Mouse (Mus musculus) MEL (cell line): ENCODE data around the gene Pex13. TPM values are rescaled to one million over a fixed set of nuclear protein-coding genes. Genes with fewer than 3 reads are reported as not detected.
A peak's percentile ranks its signal among the peaks of the same experiment; 100 is the strongest.

Experiments
- DNase-seq: peaks from one replicate; pipeline ENCODE4 v3.0.0; 2011; ENCODE audit warnings: low read depth, low spot score
- H3K27ac ChIP-seq: 2 replicates; pipeline ENCODE4 v1.5.1; 2012; ENCODE audit warnings: low read depth, mild to moderate bottlenecking, control low read depth, low read length, moderate library complexity; ENCODE audit not compliant: control insufficient read depth
- H3K27me3 ChIP-seq, 2 experiments: fragments of 150-350 bp in 1 of 2; sonication (generic) in 1 of 2; 2 replicates each; pipeline ENCODE4 v1.6.1; 2012; ENCODE audit warnings: low read length in 2 of 2, mild to moderate bottlenecking in 2 of 2, improper control_type of control experiment in 1 of 2, moderate library complexity in 1 of 2; ENCODE audit not compliant: insufficient read depth in 2 of 2, control insufficient read depth in 1 of 2
- H3K36me3 ChIP-seq, 2 experiments: 2 replicates each; pipeline ENCODE4 v1.6.1; 2012 to 2014; ENCODE audit warnings: low read length in 2 of 2, improper control_type of control experiment in 1 of 2, inconsistent platforms in 1 of 2, mild to moderate bottlenecking in 1 of 2; ENCODE audit not compliant: insufficient read depth in 2 of 2, control insufficient read depth in 1 of 2
- H3K4me1 ChIP-seq, 2 experiments: fragments of 150-350 bp in 1 of 2; sonication (generic) in 1 of 2; 2 replicates each; pipeline ENCODE4 v1.6.1; 2012; ENCODE audit warnings: low read length in 2 of 2, improper control_type of control experiment in 1 of 2, mild to moderate bottlenecking in 1 of 2; ENCODE audit not compliant: insufficient read depth in 2 of 2, control insufficient read depth in 1 of 2
- H3K4me3 ChIP-seq, 2 experiments: fragments of 150-350 bp in 1 of 2; sonication (generic) in 1 of 2; 2 replicates each; pipeline ENCODE4 v1.5.1; 2012; ENCODE audit warnings: low read depth in 2 of 2, low read length in 2 of 2, mild to moderate bottlenecking in 2 of 2, moderate library complexity in 2 of 2, control low read depth in 1 of 2, improper control_type of control experiment in 1 of 2; ENCODE audit not compliant: control insufficient read depth in 1 of 2, insufficient read depth in 1 of 2
- H3K79me2 ChIP-seq: 2 replicates; pipeline ENCODE4 v1.6.1; 2012; ENCODE audit warnings: mild to moderate bottlenecking, low read length, moderate library complexity; ENCODE audit not compliant: control insufficient read depth, poor library complexity, insufficient read depth
- H3K9ac ChIP-seq: 2 replicates; pipeline ENCODE4 v1.6.1; 2012; ENCODE audit warnings: low read depth, mild to moderate bottlenecking, control low read depth, low read length, moderate library complexity; ENCODE audit not compliant: control insufficient read depth, poor library complexity, severe bottlenecking
- H3K9me3 ChIP-seq: fragments of 150-350 bp; sonication (generic); replicated peaks from 2 replicates; pipeline ENCODE4 v1.6.1; 2012; ENCODE audit warnings: mild to moderate bottlenecking, low read length, improper control_type of control experiment, moderate library complexity; ENCODE audit not compliant: insufficient read depth
- BHLHE40 ChIP-seq: IDR thresholded peaks from 2 replicates; pipeline ENCODE4 v1.6.1; 2012; ENCODE audit warnings: low read depth, mild to moderate bottlenecking, inconsistent platforms, low read length, improper control_type of control experiment, borderline replicate concordance
- CHD1 ChIP-seq: IDR thresholded peaks from 2 replicates; pipeline ENCODE4 v1.6.1; 2012; ENCODE audit warnings: low read depth, mild to moderate bottlenecking, inconsistent platforms, low read length, improper control_type of control experiment
- CHD2 ChIP-seq: IDR thresholded peaks from 2 replicates; pipeline ENCODE4 v1.6.1; 2011; ENCODE audit warnings: low read length, improper control_type of control experiment
- CTCF ChIP-seq, 3 experiments: IDR thresholded peaks in 2 of 3; conservative IDR thresholded peaks in 1 of 3; 2 replicates each; pipeline ENCODE4 v1.5.1; 2011 to 2012; ENCODE audit warnings: low read length in 3 of 3, low read depth in 2 of 3, mild to moderate bottlenecking in 2 of 3, improper control_type of control experiment in 1 of 3, inconsistent platforms in 1 of 3, mixed read lengths in 1 of 3, moderate library complexity in 1 of 3; ENCODE audit not compliant: control insufficient read depth in 1 of 3, insufficient read depth in 1 of 3, poor library complexity in 1 of 3, severe bottlenecking in 1 of 3
- E2F4 ChIP-seq: IDR thresholded peaks from 2 replicates; pipeline ENCODE4 v1.6.1; 2011; ENCODE audit warnings: low read depth, low read length, improper control_type of control experiment, borderline replicate concordance
- ELF1 ChIP-seq: IDR thresholded peaks from 2 replicates; pipeline ENCODE4 v1.6.1; 2014; ENCODE audit warnings: low read depth, mild to moderate bottlenecking, inconsistent platforms, low read length, improper control_type of control experiment, moderate library complexity
- EP300 ChIP-seq, 2 experiments: IDR thresholded peaks; 2 replicates each; pipeline ENCODE4 v1.6.1; 2011; ENCODE audit warnings: improper control_type of control experiment in 2 of 2, low read length in 2 of 2, low read depth in 1 of 2, mild to moderate bottlenecking in 1 of 2
- ETS1 ChIP-seq: IDR thresholded peaks from 2 replicates; pipeline ENCODE4 v1.6.1; 2012; ENCODE audit warnings: low read depth, mild to moderate bottlenecking, inconsistent platforms, low read length, improper control_type of control experiment, moderate library complexity
- GABPA ChIP-seq: IDR thresholded peaks from 2 replicates; pipeline ENCODE4 v1.6.1; 2012; ENCODE audit warnings: low read depth, mild to moderate bottlenecking, inconsistent platforms, low read length, improper control_type of control experiment, moderate library complexity
- GATA1 ChIP-seq: IDR thresholded peaks from 2 replicates; pipeline ENCODE4 v1.6.1; 2011; ENCODE audit warnings: low read depth, low read length, improper control_type of control experiment
- HCFC1 ChIP-seq: IDR thresholded peaks from 2 replicates; pipeline ENCODE4 v1.6.1; 2012; ENCODE audit warnings: low read depth, mild to moderate bottlenecking, inconsistent platforms, low read length, improper control_type of control experiment, moderate library complexity
- JUND ChIP-seq: IDR thresholded peaks from 2 replicates; pipeline ENCODE4 v1.6.1; 2011; ENCODE audit warnings: low read depth, mild to moderate bottlenecking, improper control_type of control experiment, low read length
- MAFK ChIP-seq: IDR thresholded peaks from 2 replicates; pipeline ENCODE4 v1.6.1; 2011; ENCODE audit warnings: low read depth, mild to moderate bottlenecking, low read length, improper control_type of control experiment, borderline replicate concordance
- MAX ChIP-seq: IDR thresholded peaks from 2 replicates; pipeline ENCODE4 v1.6.1; 2011; ENCODE audit warnings: low read length, improper control_type of control experiment
- MEF2A ChIP-seq: IDR thresholded peaks from 2 replicates; pipeline ENCODE4 v1.6.1; 2014; ENCODE audit warnings: low read depth, mild to moderate bottlenecking, inconsistent platforms, low read length, improper control_type of control experiment; ENCODE audit not compliant: poor library complexity, insufficient replicate concordance, severe bottlenecking; ENCODE audit errors: extremely low read depth
- MXI1 ChIP-seq: IDR thresholded peaks from 2 replicates; pipeline ENCODE4 v1.6.1; 2011; ENCODE audit warnings: mild to moderate bottlenecking, low read depth, low read length, improper control_type of control experiment
- MYB ChIP-seq: IDR thresholded peaks from 2 replicates; pipeline ENCODE4 v1.6.1; 2011; ENCODE audit warnings: mild to moderate bottlenecking, low read depth, low read length, improper control_type of control experiment
- MYC ChIP-seq: IDR thresholded peaks from 2 replicates; pipeline ENCODE4 v1.6.1; 2011; ENCODE audit warnings: low read depth, mild to moderate bottlenecking, low read length, improper control_type of control experiment, moderate library complexity
- NELFE ChIP-seq: IDR thresholded peaks from 2 replicates; pipeline ENCODE4 v1.6.1; 2011; ENCODE audit warnings: low read depth, low read length, improper control_type of control experiment
- NRF1 ChIP-seq: IDR thresholded peaks from 2 replicates; pipeline ENCODE4 v1.6.1; 2014; ENCODE audit warnings: low read depth, mild to moderate bottlenecking, inconsistent platforms, low read length, improper control_type of control experiment, moderate library complexity; ENCODE audit not compliant: poor library complexity, insufficient read depth, severe bottlenecking
- POLR2A ChIP-seq, 2 experiments: IDR thresholded peaks; 2 replicates each; pipeline ENCODE4 v1.6.1; 2011 to 2012; ENCODE audit warnings: low read length in 2 of 2, mild to moderate bottlenecking in 2 of 2, control low read depth in 1 of 2, improper control_type of control experiment in 1 of 2, low read depth in 1 of 2, moderate library complexity in 1 of 2; ENCODE audit not compliant: control insufficient read depth in 1 of 2, insufficient read depth in 1 of 2, poor library complexity in 1 of 2
- POLR2AphosphoS2 ChIP-seq: IDR thresholded peaks from 2 replicates; pipeline ENCODE4 v1.6.1; 2011; ENCODE audit warnings: low read length, improper control_type of control experiment
- POLR2AphosphoS5 ChIP-seq: IDR thresholded peaks from 2 replicates; pipeline ENCODE4 v1.6.1; 2012; ENCODE audit warnings: low read depth, borderline replicate concordance, mild to moderate bottlenecking, inconsistent platforms, low read length, moderate library complexity, mixed read lengths
- RAD21 ChIP-seq: IDR thresholded peaks from 2 replicates; pipeline ENCODE4 v1.6.1; 2011; ENCODE audit warnings: mild to moderate bottlenecking, low read depth, low read length, improper control_type of control experiment
- RCOR1 ChIP-seq: IDR thresholded peaks from 2 replicates; pipeline ENCODE4 v1.6.1; 2012; ENCODE audit warnings: low read depth, mild to moderate bottlenecking, inconsistent platforms, low read length, improper control_type of control experiment
- SIN3A ChIP-seq: IDR thresholded peaks from 2 replicates; pipeline ENCODE4 v1.6.1; 2012; ENCODE audit warnings: low read length, improper control_type of control experiment, inconsistent platforms
- SMC3 ChIP-seq: IDR thresholded peaks from 2 replicates; pipeline ENCODE4 v1.6.1; 2011; ENCODE audit warnings: low read depth, low read length, improper control_type of control experiment
- TAL1 ChIP-seq: IDR thresholded peaks from 2 replicates; pipeline ENCODE4 v1.6.1; 2012; ENCODE audit warnings: mild to moderate bottlenecking, inconsistent platforms, low read length, moderate library complexity, mixed read lengths
- TBP ChIP-seq: IDR thresholded peaks from 2 replicates; pipeline ENCODE4 v1.8.0; 2011; ENCODE audit warnings: low read depth, low read length, improper control_type of control experiment
- TCF12 ChIP-seq: IDR thresholded peaks from 2 replicates; pipeline ENCODE4 v1.6.1; 2014; ENCODE audit warnings: low read depth, mild to moderate bottlenecking, inconsistent platforms, low read length, improper control_type of control experiment, moderate library complexity
- USF1 ChIP-seq: IDR thresholded peaks from 2 replicates; pipeline ENCODE4 v1.6.1; 2014; ENCODE audit warnings: low read depth, mild to moderate bottlenecking, inconsistent platforms, low read length, improper control_type of control experiment, moderate library complexity
- ZC3H11A ChIP-seq: IDR thresholded peaks from 2 replicates; pipeline ENCODE4 v1.6.1; 2012; ENCODE audit warnings: low read depth, mild to moderate bottlenecking, inconsistent platforms, low read length, improper control_type of control experiment
- ZNF384 ChIP-seq: IDR thresholded peaks from 2 replicates; pipeline ENCODE4 v1.6.1; 2012; ENCODE audit warnings: low read depth, mild to moderate bottlenecking, inconsistent platforms, low read length, improper control_type of control experiment
- polyA plus RNA-seq, 2 experiments: library from polyadenylated mRNA; stranded (reverse) in 1 of 2; unstranded in 1 of 2; fragments of >175 nt in 1 of 2; fragments of >200 nt in 1 of 2; gene quantifications; 2 replicates each; pipeline versions ENCODE4 v1.2.1 to v1.2.4; 2012; ENCODE audit warnings: low replicate concordance in 2 of 2, low read depth in 1 of 2; ENCODE audit not compliant: insufficient read length in 2 of 2, insufficient read depth in 1 of 2, missing spikeins in 1 of 2
- total RNA-seq: library from RNA; depleted of rRNA; stranded (reverse); fragments of 300-350 nt; gene quantifications from 2 replicates; pipeline ENCODE4 v1.2.3, GENCODE M21; 2012

The Pex13 gene
- total and polyA plus RNA-seq, 3 experiments: 24.7 TPM; not detected in 1

DNA sequence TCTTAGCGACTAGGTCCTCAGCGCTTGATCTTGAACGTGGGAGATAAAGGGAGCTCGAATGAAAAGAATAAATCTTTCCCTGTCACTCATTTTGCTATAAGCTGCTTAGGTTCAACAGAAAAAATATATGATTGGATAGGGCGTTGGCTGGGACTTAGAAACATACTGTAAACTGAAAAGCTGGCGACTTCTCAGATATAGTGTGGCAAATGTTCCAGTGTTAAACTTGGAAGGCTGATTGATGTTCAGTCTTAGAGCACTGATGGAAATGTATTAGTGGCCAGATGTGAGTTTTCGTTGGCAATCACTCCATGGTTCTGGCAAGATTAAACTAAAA lies 31.9 kb downstream of the Pex13 start (continued):
- peak; percentile 96 for TF ChIP-seq SIN3A

DNA sequence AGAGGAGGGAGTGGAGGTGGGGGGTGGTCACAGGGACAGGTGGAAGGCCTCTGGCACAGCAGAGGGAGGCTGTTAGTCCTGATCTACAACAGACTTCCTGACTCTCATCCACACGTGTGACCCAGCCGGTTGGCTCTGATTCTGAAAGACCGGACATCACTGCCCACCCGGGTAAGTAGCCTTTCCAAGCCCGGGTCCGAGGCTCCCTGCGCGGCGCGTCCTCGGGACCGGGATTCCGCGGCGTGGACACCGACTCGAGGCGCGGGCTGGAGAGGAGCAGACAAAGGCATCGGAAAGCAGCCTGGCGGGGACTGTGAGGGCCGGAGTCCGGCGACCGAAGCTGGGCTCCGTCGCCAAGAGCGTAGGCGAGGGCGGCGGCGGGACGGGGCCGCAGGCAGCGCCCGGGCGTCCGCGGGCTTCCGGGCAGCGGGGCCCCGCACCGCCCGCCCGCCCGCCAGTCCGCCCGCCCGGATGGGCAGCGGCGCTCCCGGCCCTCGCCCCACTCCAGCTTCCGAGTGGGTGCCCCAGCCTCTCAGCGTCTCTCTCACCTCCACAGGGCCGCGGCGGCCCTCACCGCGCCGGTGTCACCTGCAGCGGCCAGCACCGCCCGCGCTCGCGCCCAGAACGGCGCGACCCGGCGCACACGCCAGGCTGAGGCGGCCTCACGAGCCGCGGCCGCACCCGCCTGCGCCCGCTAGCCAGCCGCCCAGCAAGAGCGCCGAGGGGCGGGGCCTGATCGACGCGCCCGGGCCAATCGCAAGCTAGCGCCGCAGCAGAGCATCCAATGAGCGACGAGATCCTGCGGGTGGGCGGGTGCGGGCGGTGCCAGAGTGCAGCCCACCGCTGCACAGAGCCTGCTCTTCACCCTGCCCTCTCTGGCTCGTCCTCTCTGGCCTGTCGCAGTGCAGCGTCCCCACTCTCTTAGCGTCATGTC lies 32.5 kb downstream of the Pex13 start, which contains the start of gene 0610010F05Rik:
Gene 0610010F05Rik (minus strand): TSS at position 695 of the 934 bp plus-strand sequence.
- Histone ChIP-seq H3K4me3 (peak within 1 kb of the TSS; percentile 92 to 94), H3K4me1 (peaks cover 3 to 9% of the 10 kb centered on the region in 2 experiments), H3K9me3 (0 out of 2 replicates have a peak, but pooled peaks cover 2% of the 10 kb centered on the region), H3K27me3 (no peaks in the 10 kb centered on the region), H3K9ac (peak within 1 kb of the TSS; percentile 96), H3K79me2 (peaks cover 4% of the 10 kb centered on the region; the same call in 1 of the 2 replicates), H3K36me3 (peaks cover 2 to 10% of the 10 kb centered on the region in 2 experiments), H3K27ac (peak within 1 kb of the TSS; percentile 34)
- peak; percentile 98 for DNase-seq
- TF ChIP-seq RCOR1 (no peak), TBP (no peak), MYB (no peak), GABPA (no peak), POLR2AphosphoS5 (no peak), ETS1 (0 out of 2 replicates have a peak, but pooled peaks have one; percentile 22), MYC (0 out of 2 replicates have a peak, but pooled peaks have one; percentile 1), ZC3H11A (no peak), NELFE (peak; percentile 85), GATA1 (no peak), TCF12 (0 out of 2 replicates have a peak, but pooled peaks have one; percentile 37), SMC3 (no peak), ELF1 (no peak), HCFC1 (peak; percentile 69; the same call in 1 of the 2 replicates), MXI1 (peak; percentile 93), BHLHE40 (peak; percentile 63; the same call in 1 of the 2 replicates), CHD2 (no peak; the same call in 1 of the 2 replicates), POLR2AphosphoS2 (peak; percentile 58; the same call in 1 of the 2 replicates), MAFK (no peak), EP300 (IDR thresholded peaks at IDR 0.05; ENCODE audit: low read depth in 1 of 2, low read length in 2 of 2) (no peak; a peak in 1 of 4 replicates), MAX (peak; percentile 35; the same call in 1 of the 2 replicates), RAD21 (no peak), NRF1 (peak; percentile 57), USF1 (no peak), E2F4 (0 out of 2 replicates have a peak, but pooled peaks have one; percentile 0), JUND (no peak), MEF2A (no peak), TAL1 (no peak), ZNF384 (no peak), CHD1 (no peak), SIN3A (no peak), CTCF (IDR thresholded peaks at IDR 0.05 in 2 of 3, conservative IDR thresholded peaks at IDR 0.05 in 1 of 3; ENCODE audit: control insufficient read depth in 1 of 3, insufficient read depth in 1 of 3, low read depth in 2 of 3, low read length in 3 of 3, poor library complexity in 1 of 3, severe bottlenecking in 1 of 3) (no peak), POLR2A (IDR thresholded peaks at IDR 0.05; ENCODE audit: control insufficient read depth in 1 of 2, insufficient read depth in 1 of 2, low read depth in 1 of 2, low read length in 2 of 2, poor library complexity in 1 of 2) (peak; percentile 90 to 99; a peak in 3 of 4 replicates)
